22 mouse cellular contexts compared by ENCODE assay signal in the genomic region with DNA sequence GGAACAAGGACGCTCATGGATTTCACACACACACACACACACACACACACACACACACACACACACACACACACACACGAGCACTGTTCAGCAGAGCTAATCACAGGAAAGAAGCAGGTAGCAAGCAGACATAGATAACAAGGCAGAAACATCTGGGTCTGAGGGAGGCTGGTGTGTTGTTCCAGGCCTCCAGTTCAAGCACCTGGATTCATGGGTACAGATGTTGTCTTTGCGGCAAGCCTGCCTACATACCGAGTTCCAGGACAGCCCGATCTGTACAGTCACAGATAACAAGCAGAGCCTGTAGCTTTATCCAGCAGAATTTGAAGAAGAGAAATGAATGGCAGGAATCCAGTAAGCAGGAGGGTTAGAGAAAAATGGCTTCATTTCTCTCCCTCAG. TPM values are rescaled to one million over a fixed set of nuclear protein-coding genes. Genes with fewer than 3 reads are reported as not detected.
A peak's percentile ranks its signal among the peaks of the same experiment; 100 is the strongest.
DNase-seq lines count a peak whose midpoint lies in the region; ATAC-seq lines count a peak whose summit lies in the region.
"Had no signal": no experiment of that assay in that cellular context is flagged by ENCODE, and none has a peak within 500 bp of the region (broad histone marks: within the 10 kb centered on the region; RNA-seq: fewer than 3 reads in every experiment).

No protein-coding gene starts in this region.

- DNase-seq in midbrain, embryonic 11.5 days (ENCODE audit: low spot score, missing footprints): peak; percentile 44
- DNase-seq in urinary bladder, adult 18-20 months (ENCODE audit: low spot score in 2 of 2): no peak
- DNase-seq in gastrocnemius, adult 18-20 months (ENCODE audit: low spot score): no peak
- DNase-seq: adrenal gland, adult 2 months; adrenal gland, adult 8-10 months; adrenal gland, postnatal 10 days; adrenal gland, postnatal 14 days; adrenal gland, postnatal 25 days; adrenal gland, postnatal 36 days; B cell, adult 2 months; cerebellum, adult 11 months; cerebellum, adult 11-12 months; cerebellum, adult 18-20 months had no signal

- H3K9ac ChIP-seq in midbrain, embryonic 11.5 days (ENCODE audit: low read length): no peak overlapping the region
- H3K9ac ChIP-seq in midbrain, embryonic 16.5 days (ENCODE audit: low read depth, low read length): no peak overlapping the region

- WGBS in midbrain, embryonic 11.5 days: 90% methylated on average over 5 of the region's 5 CpGs
- WGBS in midbrain, embryonic 16.5 days: 78% methylated on average over 5 of the region's 5 CpGs

- H3K4me2 ChIP-seq in midbrain, embryonic 11.5 days: no peak overlapping the region
- no peak overlapping the region for H3K4me2 ChIP-seq in midbrain, embryonic 16.5 days (ENCODE audit: low read length)

- H3K4me3 ChIP-seq in midbrain, embryonic 11.5 days (ENCODE audit: low read depth, low read length): no peak overlapping the region
- no peak overlapping the region for H3K4me3 ChIP-seq in midbrain, embryonic 16.5 days (ENCODE audit: low read depth, low read length)

- peaks cover 18% of the 10 kb centered on the region for H3K4me1 ChIP-seq in midbrain, embryonic 11.5 days (ENCODE audit: control insufficient read depth, insufficient read depth, low read length)
- H3K4me1 ChIP-seq in midbrain, embryonic 16.5 days (ENCODE audit: control insufficient read depth, insufficient read depth, low read length): peaks cover 6% of the 10 kb centered on the region; the same call in 1 of the 2 replicates

- no peak for ATAC-seq in midbrain, embryonic 11.5 days (ENCODE audit: low FRiP score)
- no peak for ATAC-seq in midbrain, embryonic 16.5 days
- ATAC-seq in megakaryocyte progenitor cell, adult 5-6 weeks (replicated peaks; ENCODE audit: poor library complexity): peak; percentile 72
- ATAC-seq in megakaryocyte-erythroid progenitor cell, adult 5-6 weeks (replicated peaks; ENCODE audit: low FRiP score, low TSS enrichment, poor library complexity, severe bottlenecking): peak; percentile 84
- ATAC-seq: activated CD4-positive, CD25-positive, alpha-beta regulatory T cell, adult 4 months; CD4-positive, CD25-positive, alpha-beta regulatory T cell, adult 4 months; Patski had no signal

- no peaks in the 10 kb centered on the region for H3K36me3 ChIP-seq in midbrain, embryonic 11.5 days (ENCODE audit: control insufficient read depth, insufficient read depth, low read length)
- no peaks in the 10 kb centered on the region for H3K36me3 ChIP-seq in midbrain, embryonic 16.5 days (ENCODE audit: control insufficient read depth, insufficient read depth, low read length)
- H3K36me3 ChIP-seq: G1E had no signal

- no peaks in the 10 kb centered on the region for H3K27me3 ChIP-seq in midbrain, embryonic 11.5 days (ENCODE audit: control insufficient read depth, insufficient read depth, low read length)
- no peaks in the 10 kb centered on the region for H3K27me3 ChIP-seq in midbrain, embryonic 16.5 days (ENCODE audit: control insufficient read depth, insufficient read depth, low read depth, low read length)
- H3K27me3 ChIP-seq: CH12.LX, Patski had no signal

- H3K9me3 ChIP-seq in midbrain, embryonic 11.5 days (ENCODE audit: control insufficient read depth, low read length): no peaks in the 10 kb centered on the region
- H3K9me3 ChIP-seq in midbrain, embryonic 16.5 days (replicated peaks; ENCODE audit: control insufficient read depth, low read length, poor library complexity, severe bottlenecking): no peaks in the 10 kb centered on the region

- no peak overlapping the region for H3K27ac ChIP-seq in midbrain, embryonic 11.5 days (ENCODE audit: low read depth, low read length)
- H3K27ac ChIP-seq in midbrain, embryonic 16.5 days (ENCODE audit: low read length): no peak overlapping the region

RNA-seq across cellular contexts. Expression of a gene that starts 55.0 kb away (rescaled TPM):
- polyA plus RNA-seq in midbrain, embryonic 11.5 days (2014; fragmentation: Nextera tagmentation; extraction: Ambion mirVana): 124 and 131 TPM in 2 replicates
- 117 and 119 TPM in 2 replicates for polyA plus RNA-seq in midbrain, embryonic 16.5 days (2015; fragmentation: Nextera tagmentation; extraction: Ambion mirVana)
- 9.0 and 15.0 TPM in 2 replicates for total RNA-seq in megakaryocyte progenitor cell, adult 5-6 weeks (2015)
- total RNA-seq in megakaryocyte progenitor cell, adult 5-6 weeks (2017): 4.2 and 7.1 TPM in 2 replicates
- 36.7 and 50.0 TPM in 2 replicates for total RNA-seq in megakaryocyte-erythroid progenitor cell, adult 5-6 weeks (2014; fragmentation: Nextera tagmentation)
- 18.9 and 32.1 TPM in 2 replicates for total RNA-seq in megakaryocyte-erythroid progenitor cell, adult 5-6 weeks (2017)
- total RNA-seq in gastrocnemius, adult 18-20 months (2021): 10 to 100 TPM in 1 of 2 experiments, 1 to 10 TPM in 1; 7.9 to 10.2 TPM
- total RNA-seq: MEL had no signal
- polyA plus RNA-seq: CD4-positive, CD25-positive, alpha-beta regulatory T cell, adult 4 months; G1E had no signal

Comparison
In these comparisons a context has a peak if more than half of its experiments do, and no peak if none do; other contexts are left out.
1. ATAC-seq: peak in megakaryocyte progenitor cell, adult 5-6 weeks (single experiment) and megakaryocyte-erythroid progenitor cell, adult 5-6 weeks (single experiment); none in midbrain, embryonic 11.5 days (single experiment) and midbrain, embryonic 16.5 days (single experiment).